14 mouse cellular contexts compared by ENCODE assay signal in the genomic region with DNA sequence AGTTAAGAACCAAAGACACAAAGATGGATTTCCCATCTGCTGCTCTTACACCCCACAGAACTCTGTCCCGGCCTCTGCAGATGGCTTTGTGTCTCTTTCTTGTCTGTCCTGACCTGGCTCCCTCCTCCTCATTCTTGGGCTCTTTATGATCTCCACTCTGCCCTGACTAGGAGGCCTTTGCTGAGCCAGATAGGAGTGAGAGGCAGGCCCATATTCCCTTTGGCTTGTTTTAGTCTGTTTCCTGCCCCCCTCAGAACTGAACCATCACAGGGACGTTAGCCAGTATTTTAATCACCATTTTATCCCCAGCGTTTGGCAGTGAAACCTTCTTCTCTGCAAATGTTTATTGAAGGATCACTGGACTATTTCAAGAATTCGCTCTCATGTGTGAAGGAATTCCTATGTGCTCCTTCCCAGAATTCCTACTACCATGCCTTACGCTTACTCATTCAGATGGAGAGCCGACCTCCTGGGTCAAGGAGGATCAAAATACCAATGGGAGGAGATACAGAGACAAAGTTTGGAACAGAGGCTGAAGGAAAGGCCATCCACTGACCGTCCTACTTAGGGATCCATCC. TPM values are rescaled to one million over a fixed set of nuclear protein-coding genes. Genes with fewer than 3 reads are reported as not detected.
DNase-seq lines count a peak whose midpoint lies in the region; ATAC-seq and TF ChIP-seq lines count a peak whose summit lies in the region.
"Had no signal": no experiment of that assay in that cellular context is flagged by ENCODE, and none has a peak within 500 bp of the region (broad histone marks: within the 10 kb centered on the region; RNA-seq: fewer than 3 reads in every experiment).

No protein-coding gene starts in this region.

- H3K9ac ChIP-seq in embryonic facial prominence, embryonic 14.5 days (ENCODE audit: low read depth, low read length), result no peak overlapping the region
- no peak overlapping the region for H3K9ac ChIP-seq in liver, adult 2 months (ENCODE audit: low read depth, low read length)
- no peak overlapping the region for H3K9ac ChIP-seq in kidney, embryonic 16.5 days (replicated peaks; ENCODE audit: low read length)
- H3K9ac ChIP-seq in stomach, embryonic 16.5 days (ENCODE audit: low read length), result no peak overlapping the region
- H3K9ac ChIP-seq: heart, embryonic 15.5 days; hindbrain, embryonic 12.5 days; limb, embryonic 12.5 days; liver, postnatal 0 days had no signal

- 0 out of 2 replicates have a peak, but pooled peaks have one; percentile 37 for ATAC-seq in embryonic facial prominence, embryonic 14.5 days (ENCODE audit: low read depth)
- ATAC-seq in kidney, embryonic 16.5 days (ENCODE audit: low FRiP score, low TSS enrichment), result no peak
- peak; percentile 69; the same call in 1 of the 2 replicates for ATAC-seq in stomach, embryonic 16.5 days (ENCODE audit: insufficient read depth, low FRiP score)
- ATAC-seq: liver, postnatal 0 days had no signal

- no peak for TF ChIP-seq CTCF in liver, adult 2 months (IDR thresholded peaks at IDR 0.05; ENCODE audit: low read depth, low read length)

- H3K4me2 ChIP-seq in embryonic facial prominence, embryonic 14.5 days (ENCODE audit: low read depth, low read length), result no peak overlapping the region
- H3K4me2 ChIP-seq in kidney, embryonic 16.5 days (replicated peaks; ENCODE audit: low read depth, low read length), result no peak overlapping the region
- no peak overlapping the region for H3K4me2 ChIP-seq in stomach, embryonic 16.5 days (ENCODE audit: low read depth, low read length)
- H3K4me2 ChIP-seq: heart, embryonic 15.5 days; hindbrain, embryonic 12.5 days; limb, embryonic 12.5 days had no signal

- no peak overlapping the region for H3K4me3 ChIP-seq in embryonic facial prominence, embryonic 14.5 days (ENCODE audit: low read depth, low read length)
- no peak overlapping the region for H3K4me3 ChIP-seq in embryonic facial prominence, embryonic 10.5 days
- no peak overlapping the region for H3K4me3 ChIP-seq in liver, adult 2 months (ENCODE audit: insufficient read depth, low read depth, low read length)
- H3K4me3 ChIP-seq in kidney, embryonic 16.5 days (ENCODE audit: low read length), result no peak overlapping the region
- H3K4me3 ChIP-seq in stomach, embryonic 16.5 days (replicated peaks; ENCODE audit: low read length), result no peak overlapping the region
- H3K4me3 ChIP-seq: heart, embryonic 15.5 days; hindbrain, embryonic 12.5 days; limb, embryonic 12.5 days; midbrain, embryonic 10.5 days had no signal

- TF ChIP-seq POLR2A in liver, adult 2 months (IDR thresholded peaks at IDR 0.05; ENCODE audit: extremely low read depth, insufficient read depth, low read length), result no peak

- 0 out of 2 replicates have a peak, but pooled peaks cover 3% of the 10 kb centered on the region for H3K27me3 ChIP-seq in embryonic facial prominence, embryonic 14.5 days (replicated peaks; ENCODE audit: control insufficient read depth, insufficient read depth, low read length)
- H3K27me3 ChIP-seq in embryonic facial prominence, embryonic 10.5 days (replicated peaks; ENCODE audit: low read depth, poor library complexity, severe bottlenecking), result peaks cover 22% of the 10 kb centered on the region; the same call in 1 of the 2 replicates
- H3K27me3 ChIP-seq in liver, adult 2 months (ENCODE audit: control insufficient read depth, insufficient read depth, low read length), result no peaks in the 10 kb centered on the region
- H3K27me3 ChIP-seq in kidney, embryonic 16.5 days (ENCODE audit: insufficient read depth, low read length), result no peaks in the 10 kb centered on the region
- H3K27me3 ChIP-seq in stomach, embryonic 16.5 days (ENCODE audit: control insufficient read depth, insufficient read depth, low read length), result no peaks in the 10 kb centered on the region
- H3K27me3 ChIP-seq: heart, embryonic 15.5 days had no signal

- H3K79me2 ChIP-seq in liver, adult 2 months (ENCODE audit: control insufficient read depth, insufficient read depth, low read length), result no peaks in the 10 kb centered on the region

- peak; percentile 51 for DNase-seq in embryonic facial prominence, embryonic 14.5 days (ENCODE audit: low spot score)
- DNase-seq in embryonic facial prominence, embryonic 10.5 days (ENCODE audit: low spot score), result no peak
- DNase-seq in liver, adult 2 months (ENCODE audit: extremely low read depth, low read depth, low spot score), result peak; percentile 31
- no peak for DNase-seq in liver
- no peak for DNase-seq in cerebellum, postnatal 4 days (ENCODE audit: low spot score in 2 of 2)
- no peak for DNase-seq in left cerebral cortex, postnatal 4 days
- DNase-seq: cerebellum, adult 9-11 months; liver, postnatal 0 days had no signal

- H3K36me3 ChIP-seq in embryonic facial prominence, embryonic 14.5 days (ENCODE audit: control insufficient read depth, insufficient read depth, low read length), result peaks cover 16% of the 10 kb centered on the region
- peaks cover 17% of the 10 kb centered on the region for H3K36me3 ChIP-seq in embryonic facial prominence, embryonic 10.5 days (replicated peaks)
- H3K36me3 ChIP-seq in liver, adult 2 months (ENCODE audit: control insufficient read depth, insufficient read depth, low read length), result 0 out of 2 replicates have a peak, but pooled peaks cover 2% of the 10 kb centered on the region
- peaks cover 8% of the 10 kb centered on the region; the same call in 1 of the 2 replicates for H3K36me3 ChIP-seq in kidney, embryonic 16.5 days (ENCODE audit: insufficient read depth, low read length)
- 0 out of 2 replicates have a peak, but pooled peaks cover 6% of the 10 kb centered on the region for H3K36me3 ChIP-seq in stomach, embryonic 16.5 days (ENCODE audit: control insufficient read depth, insufficient read depth, low read length)

- intact Hi-C loops in left cerebral cortex, postnatal 4 days (cut with DNase I), result loop anchor here (5.0 kb wide), 1 partner anchor 172 kb away; no protein-coding TSS in a partner anchor

- no peak overlapping the region for H3K27ac ChIP-seq in embryonic facial prominence, embryonic 14.5 days (replicated peaks; ENCODE audit: low read depth, low read length)
- H3K27ac ChIP-seq in embryonic facial prominence, embryonic 10.5 days (replicated peaks), result no peak overlapping the region
- H3K27ac ChIP-seq in liver, adult 2 months (replicated peaks; ENCODE audit: insufficient read depth, low read depth, low read length), result no peak overlapping the region
- H3K27ac ChIP-seq in kidney, embryonic 16.5 days (ENCODE audit: low read length), result peak overlapping the region; percentile 21; the same call in 1 of the 2 replicates
- peak overlapping the region; percentile 39; the same call in 1 of the 2 replicates for H3K27ac ChIP-seq in stomach, embryonic 16.5 days (ENCODE audit: low read length)
- H3K27ac ChIP-seq: heart, embryonic 15.5 days; hindbrain, embryonic 12.5 days; limb, embryonic 12.5 days; midbrain, embryonic 10.5 days had no signal

- no peaks in the 10 kb centered on the region for H3K4me1 ChIP-seq in embryonic facial prominence, embryonic 14.5 days (ENCODE audit: control insufficient read depth, insufficient read depth, low read length)
- no peaks in the 10 kb centered on the region for H3K4me1 ChIP-seq in embryonic facial prominence, embryonic 10.5 days
- no peaks in the 10 kb centered on the region for H3K4me1 ChIP-seq in liver, adult 2 months (ENCODE audit: control insufficient read depth, insufficient read depth, low read length)
- no peaks in the 10 kb centered on the region for H3K4me1 ChIP-seq in kidney, embryonic 16.5 days (ENCODE audit: insufficient read depth, low read length)
- no peaks in the 10 kb centered on the region for H3K4me1 ChIP-seq in stomach, embryonic 16.5 days (ENCODE audit: control insufficient read depth, insufficient read depth, low read length)
- H3K4me1 ChIP-seq: hindbrain, embryonic 12.5 days; limb, embryonic 12.5 days; midbrain, embryonic 10.5 days had no signal

- H3K9me3 ChIP-seq in embryonic facial prominence, embryonic 14.5 days (ENCODE audit: control insufficient read depth, low read length), result no peaks in the 10 kb centered on the region
- no peaks in the 10 kb centered on the region for H3K9me3 ChIP-seq in embryonic facial prominence, embryonic 10.5 days
- no peaks in the 10 kb centered on the region for H3K9me3 ChIP-seq in kidney, embryonic 16.5 days (ENCODE audit: low read length)
- no peaks in the 10 kb centered on the region for H3K9me3 ChIP-seq in stomach, embryonic 16.5 days (replicated peaks; ENCODE audit: control insufficient read depth, low read length)
- H3K9me3 ChIP-seq: heart, embryonic 15.5 days; hindbrain, embryonic 12.5 days; limb, embryonic 12.5 days; midbrain, embryonic 10.5 days had no signal

- WGBS in embryonic facial prominence, embryonic 14.5 days, result 52% methylated on average over 7 of the region's 7 CpGs
- 71% methylated on average over 7 of the region's 7 CpGs for WGBS in embryonic facial prominence, embryonic 10.5 days
- WGBS in liver, adult 2 months, result 66% methylated on average over 7 of the region's 7 CpGs
- 49% methylated on average over 7 of the region's 7 CpGs for WGBS in kidney, embryonic 16.5 days
- 22% methylated on average over 7 of the region's 7 CpGs for WGBS in stomach, embryonic 16.5 days

RNA-seq across cellular contexts. Expression of gene Mrps11, which starts 13.8 kb away (rescaled TPM):
- polyA plus RNA-seq in embryonic facial prominence, embryonic 14.5 days (2014; fragmentation: Nextera tagmentation; extraction: Ambion mirVana), result 59.2 and 66.2 TPM in 2 replicates
- polyA plus RNA-seq in embryonic facial prominence, embryonic 10.5 days (2016; fragmentation: Nextera tagmentation; extraction: Ambion mirVana), result 89.5 and 93.4 TPM in 2 replicates
- 32.4 and 35.4 TPM in 2 replicates for total RNA-seq in liver, adult 2 months (2014; rRNA removed)
- 26.4 and 27.0 TPM in 2 replicates for polyA plus RNA-seq in liver, adult 2 months (2012; rRNA removed)
- 83.4 and 84.9 TPM in 2 replicates for polyA plus RNA-seq in kidney, embryonic 16.5 days (2015; fragmentation: Nextera tagmentation; extraction: Ambion mirVana)
- polyA plus RNA-seq in stomach, embryonic 16.5 days (2015; fragmentation: Nextera tagmentation; extraction: Ambion mirVana), result 64.0 and 65.6 TPM in 2 replicates
- total RNA-seq in left cerebral cortex, postnatal 4 days (2021), result 10 to 100 TPM; 37.5 to 40.2 TPM

RNA-seq across cellular contexts. Expression of gene Mrpl46, which starts 14.2 kb away (rescaled TPM):
- polyA plus RNA-seq in embryonic facial prominence, embryonic 14.5 days (2014; fragmentation: Nextera tagmentation; extraction: Ambion mirVana), result 57.3 and 57.5 TPM in 2 replicates
- 80.8 and 86.5 TPM in 2 replicates for polyA plus RNA-seq in embryonic facial prominence, embryonic 10.5 days (2016; fragmentation: Nextera tagmentation; extraction: Ambion mirVana)
- 23.2 and 30.2 TPM in 2 replicates for total RNA-seq in liver, adult 2 months (2014; rRNA removed)
- polyA plus RNA-seq in liver, adult 2 months (2012; rRNA removed), result 18.6 and 22.7 TPM in 2 replicates
- 64.6 and 71.4 TPM in 2 replicates for polyA plus RNA-seq in kidney, embryonic 16.5 days (2015; fragmentation: Nextera tagmentation; extraction: Ambion mirVana)
- polyA plus RNA-seq in stomach, embryonic 16.5 days (2015; fragmentation: Nextera tagmentation; extraction: Ambion mirVana), result 54.7 and 63.2 TPM in 2 replicates
- 10 to 100 TPM; 23.2 to 24.6 TPM for total RNA-seq in left cerebral cortex, postnatal 4 days (2021)

RNA-seq across cellular contexts. Expression of gene Ntrk3, which starts 31.4 kb away (rescaled TPM):
- 8.2 and 10.5 TPM in 2 replicates for polyA plus RNA-seq in embryonic facial prominence, embryonic 14.5 days (2014; fragmentation: Nextera tagmentation; extraction: Ambion mirVana)
- 1.8 and 1.9 TPM in 2 replicates for polyA plus RNA-seq in embryonic facial prominence, embryonic 10.5 days (2016; fragmentation: Nextera tagmentation; extraction: Ambion mirVana)
- 0.09 and 0.27 TPM in 2 replicates for total RNA-seq in liver, adult 2 months (2014; rRNA removed)
- 0.20 and 0.38 TPM in 2 replicates for polyA plus RNA-seq in liver, adult 2 months (2012; rRNA removed)
- 2.8 and 3.4 TPM in 2 replicates for polyA plus RNA-seq in kidney, embryonic 16.5 days (2015; fragmentation: Nextera tagmentation; extraction: Ambion mirVana)
- polyA plus RNA-seq in stomach, embryonic 16.5 days (2015; fragmentation: Nextera tagmentation; extraction: Ambion mirVana), result 3.5 and 3.6 TPM in 2 replicates
- total RNA-seq in left cerebral cortex, postnatal 4 days (2021), result 100 to 1,000 TPM; 130 to 143 TPM

Comparison
In these comparisons a context has a peak if more than half of its experiments do, and no peak if none do; other contexts are left out.
1. DNase-seq: peak in embryonic facial prominence, embryonic 14.5 days (single experiment) and liver, adult 2 months (single experiment); none in embryonic facial prominence, embryonic 10.5 days (single experiment), liver (single experiment), cerebellum, postnatal 4 days (0 of 2) and left cerebral cortex, postnatal 4 days (single experiment).
2. H3K27ac ChIP-seq: peak in kidney, embryonic 16.5 days (single experiment) and stomach, embryonic 16.5 days (single experiment); none in embryonic facial prominence, embryonic 14.5 days (single experiment), embryonic facial prominence, embryonic 10.5 days (single experiment) and liver, adult 2 months (single experiment).